Mouse (Mus musculus) Patski (cell line): ENCODE results near the gene Prss38. TPM values are rescaled to one million over a fixed set of nuclear protein-coding genes. Genes with fewer than 3 reads are reported as not detected.
"Not testable (repeated sequence)": the region's sequence is repeated elsewhere in the genome, so short reads cannot be mapped to it uniquely, and the experiment has no call there.

Experiments
- ATAC-seq: fragments of 100-300 bp; one replicate; pipeline ENCODE4 v1.8.0; 2021
- CTCF ChIA-PET: fragments of 350-600 bp; sonication (Branson Sonifier 250); formaldehyde crosslinking; loops from one replicate; lab custom pipeline; 2022; ENCODE audit warnings: inconsistent platforms; lab: Charles Lee
- POLR2A ChIA-PET: fragments of 350-600 bp; sonication (Branson Sonifier 250); formaldehyde crosslinking; loops from one replicate; lab custom pipeline; 2022; ENCODE audit warnings: antibody characterized with exemption, inconsistent platforms; lab: Charles Lee
- DNase-seq: peaks from one replicate; pipeline ENCODE4 v3.0.0-alpha.2; 2011; ENCODE audit warnings: low read depth, low spot score
- H3K27me3 ChIP-seq: fragments of 371-371 bp; one replicate; pipeline ENCODE4 v1.5.1; 2021
- CTCF ChIP-seq: fragments of 100-300 bp; IDR thresholded peaks from one replicate; pipeline ENCODE4 v1.5.1; 2021
- in situ Hi-C: fragments of 300-500 bp; cut with MboI; formaldehyde crosslinking; loops from 3 replicates; pipeline ENCODE4 v1.11.1; 2018; ENCODE audit warnings: low pct_unique_long_range_greater_than_20kb, mixed read lengths
- polyA plus RNA-seq: library from polyadenylated mRNA; unstranded; gene quantifications from one replicate; pipeline ENCODE4 v1.2.3, GENCODE M21; 2021

Gene Prss38
- polyA plus RNA-seq, 1 experiment from 2014 or later, result not detected

DNA sequence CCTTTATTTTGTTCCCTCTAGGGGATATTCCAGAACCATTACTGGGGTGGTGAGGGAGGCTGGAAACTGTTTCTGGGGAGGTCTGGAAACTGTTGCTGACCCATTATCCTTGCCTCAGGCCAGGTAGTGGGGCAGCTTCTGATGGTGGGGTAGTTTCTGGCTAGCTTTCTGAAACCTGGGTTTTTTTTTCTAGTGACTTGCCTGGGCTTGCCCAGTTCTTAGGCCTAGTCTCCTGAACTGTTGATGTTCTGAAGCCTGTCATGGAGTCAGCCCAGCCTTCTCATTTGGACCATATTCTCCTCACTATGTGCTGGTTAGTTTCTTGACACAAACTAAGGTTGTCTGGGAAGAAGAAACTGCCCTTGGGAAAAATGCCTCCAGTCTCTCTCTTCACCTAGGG is 4.1 kb upstream of the Prss38 start:
- TF ChIP-seq CTCF, result no peak
- ChIA-PET POLR2A (no interaction called here), CTCF (no interaction called here)
- ATAC-seq (no peak), DNase-seq (no peak)
- in situ Hi-C loops, result no loop called here
- H3K27me3 ChIP-seq, result no peaks in the 10 kb centered on the region

DNA sequence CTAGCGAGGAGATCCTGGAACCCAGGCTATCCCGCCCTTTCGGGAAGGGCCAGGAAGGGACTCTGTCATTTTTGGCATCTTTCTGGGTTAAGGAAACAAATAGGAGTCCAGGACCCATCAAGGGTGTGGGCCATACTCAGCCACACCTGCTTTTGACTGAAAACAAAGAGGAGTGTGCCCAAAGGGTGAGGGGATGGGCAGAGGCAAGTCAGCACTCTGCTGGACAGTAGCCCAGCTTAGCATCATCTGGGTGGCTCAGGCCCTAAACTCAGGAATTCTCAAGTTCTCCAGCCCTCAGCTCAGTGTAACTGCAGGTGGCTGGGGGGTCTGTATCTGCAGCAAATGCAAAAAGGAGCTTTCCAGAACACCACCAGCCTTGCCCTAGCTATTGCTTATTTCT is 2.5 kb upstream of the Prss38 start:
- in situ Hi-C loops, result no loop called here
- TF ChIP-seq CTCF, result no peak
- DNase-seq, result no peak
- POLR2A ChIA-PET, result no interaction called here
- CTCF ChIA-PET, result interaction anchor here (1.3 kb wide), 1 partner anchor 12 kb away, joined by 4 read pairs; no protein-coding TSS in a partner anchor
- ATAC-seq, result no peak
- no peaks in the 10 kb centered on the region for H3K27me3 ChIP-seq

DNA sequence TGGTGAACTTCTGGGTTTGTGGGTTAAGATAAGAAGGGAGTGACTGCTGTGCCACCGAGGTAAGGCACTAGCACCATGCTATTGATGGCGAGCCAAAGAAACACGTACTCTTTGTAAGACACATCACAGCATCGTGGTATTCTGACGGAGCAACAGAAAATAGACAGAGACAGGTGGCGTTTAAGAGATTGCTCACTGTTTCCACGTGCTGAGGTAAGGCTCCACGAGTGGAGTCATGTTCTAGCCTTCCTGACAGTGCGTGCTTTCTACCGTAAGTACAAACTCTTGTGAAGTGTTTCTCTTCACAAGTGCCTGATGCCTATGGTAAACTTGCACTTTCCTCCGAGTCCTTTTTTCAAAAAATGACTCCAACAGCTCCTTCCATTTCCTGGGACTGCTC is 5.6 kb downstream of the Prss38 start:
- POLR2A ChIA-PET, result no interaction called here
- no peaks in the 10 kb centered on the region for H3K27me3 ChIP-seq

DNA sequence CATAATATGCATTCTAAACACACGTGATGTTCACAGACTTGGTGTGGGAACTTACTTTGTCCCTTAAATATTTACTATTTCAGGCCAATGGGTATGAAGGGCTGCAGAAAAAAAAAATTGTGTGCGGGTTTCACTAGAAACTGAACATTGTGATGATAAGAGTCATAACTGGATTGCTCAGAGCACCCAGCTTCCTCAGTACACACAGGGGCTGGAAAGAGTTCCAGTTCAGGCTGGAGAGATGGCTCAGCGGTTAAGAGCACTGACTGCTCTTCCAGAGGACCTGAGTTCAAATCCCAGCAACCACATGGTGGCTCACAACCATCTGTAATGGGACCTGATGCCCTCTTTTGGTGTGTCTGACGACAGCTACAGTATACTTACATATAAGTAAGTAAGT is 7.5 kb downstream of the Prss38 start:
- POLR2A ChIA-PET, in situ Hi-C loops, ATAC-seq, DNase-seq, H3K27me3 ChIP-seq: not testable (repeated sequence)
- CTCF ChIA-PET, result interaction anchor here (0.7 to 1.1 kb wide), 2 partner anchors 16 to 32 kb away, joined by 3 read pairs; no protein-coding TSS in a partner anchor

More for the DNA sequence above, 5.6 kb downstream of the Prss38 start:
- CTCF ChIA-PET, result no interaction called here
- DNase-seq, result no peak
- TF ChIP-seq CTCF, result no peak
- ATAC-seq, result no peak
- in situ Hi-C loops, result no loop called here

DNA sequence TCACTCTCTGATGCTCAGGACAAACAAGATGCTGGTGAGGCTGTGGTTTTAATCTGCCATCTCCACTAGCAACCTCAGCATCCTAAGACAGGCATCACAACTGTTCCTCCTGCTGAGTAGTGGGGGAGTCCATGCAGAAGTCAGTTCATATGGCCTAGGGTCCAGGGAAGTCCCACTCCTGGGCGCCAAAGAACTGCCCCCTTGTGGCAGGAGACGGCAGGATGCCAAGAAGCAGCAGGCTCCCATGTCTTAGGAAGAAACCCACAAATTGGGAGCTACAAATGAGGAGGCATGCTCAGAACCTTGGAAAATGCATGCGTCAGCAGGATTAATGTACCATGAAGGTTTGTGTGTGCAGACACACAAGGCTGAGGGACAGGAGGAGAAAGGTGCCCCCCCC is 8.8 kb downstream of the Prss38 start:
- ChIA-PET POLR2A (interaction anchor here (0.7 kb wide), 1 partner anchor 80 kb away, joined by 3 read pairs; no protein-coding TSS in a partner anchor), CTCF (interaction anchor here (1.1 to 2.3 kb wide), 4 partner anchors 10 to 46 kb away, joined by 3 to 9 read pairs (median 4); no protein-coding TSS in a partner anchor)
- ATAC-seq (no peak), DNase-seq (no peak)
- no peaks in the 10 kb centered on the region for H3K27me3 ChIP-seq
- no peak for TF ChIP-seq CTCF
- in situ Hi-C loops, result no loop called here

DNA sequence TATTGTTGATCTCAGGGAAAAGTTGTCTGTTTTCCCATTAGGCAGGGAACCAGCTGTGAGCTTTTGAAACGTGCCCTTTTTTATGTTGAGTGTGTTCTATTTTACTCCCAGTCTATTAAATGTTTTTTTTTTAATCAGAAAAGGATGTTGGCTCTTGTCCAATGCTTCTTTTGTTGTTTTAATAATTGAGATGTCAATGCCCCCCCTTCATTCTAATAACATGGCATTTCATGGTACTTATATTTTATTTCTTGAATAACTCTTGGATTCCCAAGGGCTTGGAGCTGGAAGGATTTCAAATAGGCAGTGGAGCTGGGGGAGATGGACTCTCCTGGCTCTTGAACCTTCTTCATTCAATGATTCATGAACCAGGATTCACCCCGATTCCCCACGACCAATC is 9.4 kb downstream of the Prss38 start:
- no peak for ATAC-seq
- in situ Hi-C loops, result no loop called here
- H3K27me3 ChIP-seq, result no peaks in the 10 kb centered on the region
- DNase-seq, result no peak
- POLR2A ChIA-PET, result interaction anchor here (0.7 kb wide), 1 partner anchor 81 kb away, joined by 3 read pairs; no protein-coding TSS in a partner anchor
- TF ChIP-seq CTCF, result no peak
- CTCF ChIA-PET, result interaction anchor here (1.1 to 2.3 kb wide), 3 partner anchors 10 to 12 kb away, joined by 3 to 9 read pairs (median 4); no protein-coding TSS in a partner anchor

DNA sequence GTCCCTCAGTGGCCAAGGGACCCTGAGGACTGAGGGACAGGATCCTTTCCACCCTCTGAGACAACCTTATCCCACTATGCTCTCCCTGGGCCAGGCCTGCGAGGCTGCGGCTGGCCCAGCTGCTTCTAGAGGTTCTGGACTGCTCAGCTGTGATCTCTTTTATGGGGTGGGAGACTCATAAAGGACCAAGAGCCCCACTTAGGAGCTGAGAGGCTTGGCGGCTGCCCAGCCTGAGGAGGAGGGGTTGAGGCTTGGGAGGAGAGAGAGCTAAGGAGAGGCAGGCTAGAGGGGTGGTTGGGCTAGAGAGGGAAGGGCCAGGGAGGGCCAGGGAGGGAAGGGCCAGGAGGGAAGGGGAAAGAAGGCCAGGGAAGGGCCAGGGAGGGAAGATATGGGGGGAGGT is 11.0 kb downstream of the Prss38 start:
- H3K27me3 ChIP-seq, result no peaks in the 10 kb centered on the region
- ATAC-seq, result no peak
- POLR2A ChIA-PET, result no interaction called here
- TF ChIP-seq CTCF, result no peak
- no peak for DNase-seq
- CTCF ChIA-PET, result interaction anchor here (1.5 to 2.3 kb wide), 2 partner anchors 9 to 12 kb away, joined by 3 to 9 read pairs; no protein-coding TSS in a partner anchor
- in situ Hi-C loops, result no loop called here

DNA sequence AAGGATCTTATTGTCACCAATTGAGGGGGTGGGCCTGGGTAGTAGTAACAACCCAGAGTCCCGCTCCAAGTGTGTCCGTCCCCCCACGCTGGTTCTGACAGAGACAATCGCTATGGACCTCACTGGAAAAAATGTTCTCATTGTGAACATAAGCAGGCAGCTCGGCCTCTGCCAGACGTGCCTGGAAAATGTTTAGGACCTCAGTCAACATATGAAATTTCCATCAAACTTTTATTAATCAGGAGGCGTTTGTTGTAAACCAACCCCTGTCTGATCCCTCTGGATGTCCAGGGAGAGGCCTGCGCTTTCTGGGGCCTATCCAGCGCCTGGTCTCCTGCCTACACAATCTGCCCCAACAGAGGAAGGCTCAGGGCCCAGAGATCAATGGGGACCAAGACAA is 11.4 kb downstream of the Prss38 start:
- no peak for ATAC-seq
- in situ Hi-C loops, result no loop called here
- H3K27me3 ChIP-seq, result no peaks in the 10 kb centered on the region
- no peak for TF ChIP-seq CTCF
- ChIA-PET POLR2A (no interaction called here), CTCF (interaction anchor here (1.5 kb wide), 1 partner anchor 12 kb away, joined by 3 read pairs; no protein-coding TSS in a partner anchor)
- DNase-seq, result no peak

DNA sequence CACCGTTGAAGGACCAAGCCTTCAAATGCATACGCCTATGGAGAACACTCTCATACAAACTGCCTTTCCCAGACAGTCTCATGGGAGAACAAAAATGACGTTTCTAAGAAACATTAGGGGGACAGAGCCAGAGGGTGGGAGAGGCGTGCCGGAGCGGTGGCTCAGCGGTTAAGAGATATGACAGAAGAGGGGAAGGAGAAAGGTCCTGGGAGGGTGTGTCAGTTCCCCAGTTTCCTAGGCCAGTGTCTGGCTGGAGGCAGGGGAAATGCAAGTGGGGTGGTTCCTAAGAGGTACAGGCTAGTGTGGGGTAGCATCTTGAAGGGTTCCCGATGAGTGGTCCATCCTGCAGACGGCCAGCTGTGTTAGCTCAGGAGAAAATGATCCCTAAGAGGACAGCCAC is 14.2 kb downstream of the Prss38 start:
- H3K27me3 ChIP-seq, result no peaks in the 10 kb centered on the region
- in situ Hi-C loops, result no loop called here
- ATAC-seq, result no peak
- ChIA-PET POLR2A (no interaction called here), CTCF (no interaction called here)
- no peak for DNase-seq
- no peak for TF ChIP-seq CTCF

DNA sequence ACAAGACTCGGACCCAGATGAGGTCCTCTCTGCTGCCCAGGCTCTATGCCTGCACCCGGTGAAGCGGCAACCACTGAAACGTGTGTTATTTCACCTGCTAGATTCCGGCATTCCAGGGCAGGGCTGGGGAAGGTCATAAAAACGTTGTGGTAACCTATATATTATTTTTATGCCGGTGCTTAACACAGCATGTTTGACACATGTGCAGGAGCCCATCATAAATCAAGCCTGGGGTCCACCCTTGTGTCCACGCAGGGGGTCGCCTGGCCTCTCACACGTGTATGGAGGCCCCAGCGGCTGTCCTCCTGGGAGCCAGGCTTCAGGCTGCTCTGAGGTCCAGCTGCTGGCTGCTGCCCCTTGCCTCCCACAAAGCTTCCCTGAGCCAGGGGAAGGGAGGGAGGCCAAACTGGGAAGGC is 18.6 kb downstream of the Prss38 start:
- ATAC-seq, result no peak
- DNase-seq, result no peak

DNA sequence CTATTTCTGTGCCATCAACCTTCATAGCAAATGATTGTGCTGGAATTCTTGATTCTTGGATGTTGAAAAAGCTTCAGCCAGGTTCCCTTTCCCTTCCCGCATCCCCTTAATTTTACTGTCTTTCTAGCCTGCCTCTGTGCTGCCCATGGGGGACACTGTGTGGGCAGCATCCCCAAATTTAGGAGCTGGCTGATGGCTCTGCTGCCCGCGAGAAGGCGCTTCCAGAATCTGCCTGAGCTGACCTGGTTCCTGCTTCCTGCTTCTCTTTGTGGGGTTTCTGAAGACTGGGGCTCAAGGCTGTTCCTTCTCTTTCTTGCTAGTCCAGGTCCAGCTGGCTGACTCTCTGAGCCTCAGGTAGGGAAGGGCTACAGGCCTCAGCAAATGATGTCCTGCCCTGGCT is 20.7 kb downstream of the Prss38 start:
- DNase-seq (no peak), ATAC-seq (no peak)
- ChIA-PET POLR2A (interaction anchor here (0.8 kb wide), 1 partner anchor 25 kb away, joined by 3 read pairs; no protein-coding TSS in a partner anchor), CTCF (interaction anchor here (1.4 to 2.0 kb wide), 2 partner anchors 11 to 32 kb away, joined by 4 to 9 read pairs; no protein-coding TSS in a partner anchor)
- H3K27me3 ChIP-seq, result no peaks in the 10 kb centered on the region
- no peak for TF ChIP-seq CTCF
- in situ Hi-C loops, result no loop called here

More for the DNA sequence above, 18.6 kb downstream of the Prss38 start:
- in situ Hi-C loops, result no loop called here
- ChIA-PET CTCF (no interaction called here), POLR2A (no interaction called here)
- no peaks in the 10 kb centered on the region for H3K27me3 ChIP-seq
- no peak for TF ChIP-seq CTCF
